Mouse (Mus musculus) Muller cell, postnatal 12 days (primary cell): ENCODE results near the gene Chchd10.
A peak's percentile ranks its signal among the peaks of the same experiment; 100 is the strongest.

Experiments used
- DNase-seq: peaks from one replicate; pipeline ENCODE4 v3.0.0-alpha.2; 2015; ENCODE audit errors: inconsistent ontology term

Chchd10 gene

GRCm38 (mm10) chr10:75924324-75924723 is 8.6 kb upstream of the Chchd10 start:
- no peak for DNase-seq

GRCm38 (mm10) chr10:75926396-75926795 is 6.5 kb upstream of the Chchd10 start:
- DNase-seq: no peak

DNA sequence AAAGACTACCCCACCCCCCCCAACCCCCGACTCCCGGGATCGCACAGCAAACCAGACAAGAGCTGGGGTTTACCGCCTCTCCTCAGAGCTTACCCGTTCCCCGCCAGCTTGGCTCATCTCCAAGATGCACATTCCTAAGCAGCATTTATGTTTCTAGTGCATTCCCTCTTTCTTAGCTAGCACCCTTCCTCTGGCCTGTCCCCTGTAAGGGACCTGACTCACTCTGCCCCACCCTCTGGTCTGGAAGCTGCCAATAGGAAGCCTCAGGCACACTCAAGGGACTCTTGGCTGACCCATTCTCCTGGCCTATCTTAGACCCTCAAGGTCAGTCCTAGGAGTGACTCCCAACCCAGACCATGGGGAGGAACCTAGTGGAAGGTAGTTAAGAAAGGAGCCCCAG is 2.6 kb upstream of the Chchd10 start:
- peak; percentile 66 for DNase-seq

- DNase-seq: no peak
Measured at GRCm38 (mm10) chr10:75931311-75931710, 1.6 kb upstream of the Chchd10 start.

DNA sequence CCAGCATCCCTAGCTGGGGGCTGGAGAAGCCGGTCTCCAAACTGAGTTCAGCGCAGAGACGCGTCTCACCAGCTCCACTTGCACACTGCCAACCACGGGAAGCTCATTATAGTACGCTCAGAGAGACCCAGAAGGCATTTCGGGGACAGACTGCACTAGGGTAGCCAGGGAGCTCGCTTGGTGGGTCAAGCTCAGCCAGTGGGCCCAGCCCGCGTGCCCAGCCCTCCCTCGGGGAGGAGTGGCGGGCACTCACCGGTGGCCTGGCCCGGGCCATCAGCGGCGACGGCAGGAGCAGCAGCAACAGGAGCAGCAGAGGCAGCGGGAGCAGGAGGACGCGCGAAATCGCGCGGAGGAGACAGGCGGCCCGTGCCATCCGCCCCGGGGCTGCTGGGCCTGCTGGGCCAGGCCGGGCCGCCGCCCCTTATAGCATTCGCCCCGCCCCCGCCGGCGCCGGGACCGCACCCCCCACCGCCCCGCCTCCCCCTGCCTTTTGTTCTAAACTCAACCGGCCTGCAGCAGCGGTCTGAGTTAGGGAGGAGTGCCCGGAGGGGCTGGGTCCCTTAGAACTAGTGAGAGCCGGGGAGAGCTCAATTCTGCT is 750 bp upstream of the Chchd10 start:
- peak; percentile 79 for DNase-seq

GRCm38 (mm10) chr10:75934991-75935390 is 2.1 kb downstream of the Chchd10 start:
- DNase-seq: no peak

GRCm38 (mm10) chr10:75935680-75936541 is 3.0 kb downstream of the Chchd10 start, which contains the start of gene Mmp11:
Gene Mmp11 (minus strand): TSS chr10:75936496.
- DNase-seq: peak; percentile 90

DNA sequence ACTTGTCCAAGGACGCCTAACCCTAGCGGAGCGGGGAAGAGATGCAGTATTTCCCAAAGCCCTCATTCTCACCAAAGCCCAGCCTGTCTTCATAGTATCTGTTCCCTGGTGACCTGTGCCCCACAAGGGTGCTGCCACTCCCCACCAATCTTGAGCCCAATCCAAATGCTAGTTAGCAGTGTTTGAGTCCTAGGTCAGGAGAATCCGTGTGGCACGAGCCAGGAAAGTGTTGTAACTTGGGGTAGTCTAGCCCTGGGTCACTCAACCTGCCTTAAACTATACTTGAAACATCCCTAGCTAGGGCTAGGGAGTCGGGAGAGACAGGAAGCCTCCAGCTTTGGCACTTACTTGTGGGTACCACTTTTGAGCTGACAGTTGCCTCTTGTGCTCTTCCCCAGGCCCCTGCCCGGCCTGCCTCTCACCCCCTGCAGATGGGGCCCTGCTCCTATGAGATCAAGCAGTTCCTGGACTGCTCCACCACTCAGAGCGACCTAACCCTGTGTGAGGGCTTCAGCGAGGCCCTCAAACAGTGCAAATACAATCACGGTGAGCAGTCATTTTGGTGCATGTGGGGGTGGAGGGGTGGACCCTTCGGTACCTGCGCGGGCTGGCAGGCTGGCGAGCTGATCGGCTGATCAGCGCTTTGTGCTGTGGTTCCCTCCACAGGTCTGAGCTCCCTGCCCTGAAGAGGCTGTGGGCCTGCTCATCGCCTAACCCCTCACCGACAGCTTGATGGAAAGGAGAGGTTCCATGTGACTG is 4.2 kb downstream of the Chchd10 start:
- DNase-seq: no peak

GRCm38 (mm10) chr10:75937851-75938643 is 5.1 kb downstream of the Chchd10 start:
- no peak for DNase-seq

DNA sequence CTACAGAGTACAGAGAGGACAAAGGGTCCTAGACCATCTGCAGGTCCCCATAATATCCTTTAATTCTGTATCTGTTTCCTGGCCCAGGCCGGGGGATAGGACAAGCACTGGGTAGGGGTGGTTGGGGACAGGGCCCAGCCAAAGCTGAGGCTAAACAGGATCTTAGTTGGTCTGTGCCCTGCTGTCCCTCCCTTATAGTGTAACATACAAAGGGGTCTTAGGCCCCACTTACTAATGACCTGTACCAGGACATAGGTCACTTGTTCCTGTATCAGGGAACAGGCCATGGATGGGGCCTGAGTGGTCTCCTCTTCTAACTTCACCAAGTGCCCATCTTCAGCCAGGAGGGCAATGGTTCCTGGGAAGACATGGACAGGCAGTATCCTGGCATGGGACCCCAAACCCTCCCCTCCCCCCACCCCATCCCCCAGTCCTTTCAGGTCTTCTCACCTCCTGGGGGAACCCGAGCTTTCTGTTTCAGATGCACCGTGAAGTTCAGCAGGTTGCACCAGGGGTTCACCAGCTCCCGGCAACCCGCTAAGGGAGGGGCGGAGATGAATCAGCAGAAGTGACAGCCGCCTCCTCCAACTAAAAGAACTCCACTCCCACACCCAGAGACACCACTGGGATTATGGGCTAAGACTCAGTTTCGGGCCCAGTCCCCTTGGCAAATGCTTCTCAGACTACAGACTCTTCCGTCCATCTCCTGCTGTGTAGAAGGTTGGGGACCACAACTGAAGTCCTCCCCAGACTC is 6.7 kb downstream of the Chchd10 start:
- no peak for DNase-seq

GRCm38 (mm10) chr10:75940520-75940919 is 7.6 kb downstream of the Chchd10 start, which contains the start of gene Gm867:
Gene Gm867 (minus strand): TSS chr10:75940672.
- no peak for DNase-seq

DNA sequence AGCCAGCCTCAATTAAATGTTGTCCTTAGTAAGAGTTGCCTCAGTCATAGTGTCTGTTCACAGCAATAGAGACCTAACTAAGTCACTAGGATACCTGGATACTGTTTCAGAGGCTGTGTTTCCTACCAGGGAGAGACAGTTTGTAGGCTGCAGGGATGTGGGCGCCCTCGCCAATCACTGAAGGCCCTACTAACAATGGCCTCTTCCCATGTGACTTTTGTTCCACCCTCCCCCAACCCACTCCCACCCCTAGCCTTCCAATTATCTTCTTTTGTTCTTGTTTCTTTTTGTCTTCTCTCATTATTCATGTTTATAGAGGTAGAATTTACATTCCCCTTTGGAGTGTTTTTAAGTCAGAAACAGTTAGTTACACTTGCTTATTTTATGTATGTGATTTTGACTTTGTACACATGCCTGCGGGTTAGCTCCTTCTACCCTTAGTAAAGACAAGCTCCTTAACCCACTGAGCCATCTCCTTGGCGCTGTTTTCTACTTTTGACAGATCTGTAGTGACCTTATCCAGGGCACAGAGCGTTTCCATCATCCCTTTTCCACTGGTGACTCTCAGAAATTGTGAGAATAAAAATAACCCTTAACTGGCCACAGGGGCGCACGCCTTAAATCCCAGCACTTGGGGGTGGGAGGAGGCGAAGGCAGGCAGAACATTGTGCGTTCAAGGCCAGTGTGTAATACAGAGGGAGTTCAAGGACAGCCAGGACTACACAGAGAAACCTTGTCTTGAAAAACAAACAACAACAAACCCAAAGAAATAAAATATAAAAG is 8.3 kb downstream of the Chchd10 start:
- DNase-seq: no peak

DNA sequence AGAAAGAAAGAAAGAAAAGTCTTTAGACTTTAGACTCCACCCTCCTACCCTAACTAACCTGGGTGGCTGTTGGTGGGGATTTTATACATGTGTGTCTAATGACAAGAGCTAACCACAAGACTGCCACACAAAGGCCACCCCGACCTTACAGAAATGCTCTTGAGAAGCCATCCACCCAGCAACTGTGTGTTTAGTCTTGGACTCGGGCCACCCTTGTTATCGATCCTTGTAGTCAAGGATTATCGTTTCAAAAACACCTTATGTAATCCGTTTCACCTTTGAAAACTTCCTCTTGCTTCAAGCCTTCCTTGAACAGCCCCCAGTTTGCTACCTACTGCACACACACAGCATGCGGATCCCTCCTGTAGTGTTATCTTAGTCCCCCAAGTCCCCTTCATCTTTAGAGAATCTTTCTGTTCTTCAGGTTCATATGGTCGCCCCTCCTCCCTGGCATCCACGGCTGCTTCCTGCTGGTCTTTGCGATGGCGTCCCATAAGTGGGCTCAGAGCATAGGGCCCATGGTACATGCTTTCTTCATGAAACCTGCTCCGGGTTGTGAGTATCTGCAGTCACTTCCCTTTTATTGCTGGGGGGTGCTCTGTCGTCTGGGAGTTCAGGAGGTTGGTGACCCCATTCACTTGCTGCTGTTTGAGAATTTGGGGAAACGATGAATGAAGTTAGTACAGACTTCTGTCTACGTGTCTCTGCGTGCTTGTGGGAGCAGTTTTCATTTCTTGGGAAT is 10.0 kb downstream of the Chchd10 start, which contains the start of gene Vpreb3:
TSS of gene Vpreb3 (plus strand) at position 322 of the 742 bp plus-strand sequence.
- DNase-seq: no peak

- DNase-seq: peak; percentile 79
Measured at GRCm38 (mm10) chr10:75944066-75944772, 11.3 kb downstream of the Chchd10 start.

- DNase-seq: no peak
Measured at GRCm38 (mm10) chr10:75945213-75945612, 12.3 kb downstream of the Chchd10 start.

GRCm38 (mm10) chr10:75945896-75946295 is 13.0 kb downstream of the Chchd10 start:
- DNase-seq: no peak

GRCm38 (mm10) chr10:75948079-75948478 is 15.1 kb downstream of the Chchd10 start:
- no peak for DNase-seq
